Mouse (Mus musculus) left cerebral cortex, adult 18-20 months (tissue): ENCODE results near the gene Wdr24. TPM values are rescaled to one million over a fixed set of nuclear protein-coding genes. Genes with fewer than 3 reads are reported as not detected.
"Not testable (repeated sequence)": the region's sequence is repeated elsewhere in the genome, so short reads cannot be mapped to it uniquely, and the experiment has no call there.

Source experiments
- DNase-seq, 2 experiments: peaks; one replicate each; pipeline ENCODE4 v3.0.0; 2021 to 2022; ENCODE audit warnings: low spot score in 2 of 2, mixed read lengths in 1 of 2
- total RNA-seq, 2 experiments: library from RNA; stranded (reverse); gene quantifications; 2 replicates each; pipeline ENCODE4 v1.2.3; 2021

Gene Wdr24
- total RNA-seq, 2 experiments from 2014 or later = 22.5 to 25.1 TPM

DNA sequence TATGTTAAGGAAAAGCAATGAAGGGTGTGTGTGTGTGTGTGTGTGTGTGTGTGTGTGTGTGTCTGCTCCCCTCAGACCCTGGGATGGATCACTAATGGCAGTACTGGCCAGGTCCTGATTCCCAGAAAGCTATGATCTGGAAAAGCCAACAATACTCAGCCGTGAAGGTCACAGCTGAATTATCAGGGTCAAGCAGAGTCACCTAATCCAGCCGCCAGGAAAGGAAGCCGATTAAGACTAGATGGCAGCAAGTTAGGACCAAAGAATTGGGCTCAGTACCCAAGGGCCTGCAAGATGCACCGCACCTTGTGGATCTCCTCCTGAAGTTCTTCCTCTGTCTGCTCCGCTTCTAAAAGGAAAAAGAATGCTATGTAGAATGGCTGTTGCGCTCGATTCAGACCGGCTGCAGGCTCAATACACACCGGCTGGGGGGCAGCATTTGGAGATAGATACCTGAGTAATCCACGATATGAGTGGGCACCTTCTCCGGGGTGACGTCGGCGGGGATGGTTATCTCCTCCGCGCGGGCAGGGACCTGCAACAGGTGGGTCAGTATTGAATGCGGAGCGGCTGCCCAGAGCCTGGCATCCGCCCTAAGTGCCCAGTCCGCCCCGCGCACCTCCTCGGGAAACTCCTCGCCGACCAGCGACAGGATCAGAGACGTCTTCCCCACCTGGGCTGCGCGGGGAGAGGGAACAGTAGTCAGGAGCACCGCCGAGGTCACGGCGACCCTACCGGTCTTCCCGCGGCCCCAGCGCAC is 20.4 kb downstream of the Wdr24 start:
- DNase-seq = peak; percentile 25 to 44

- DNase-seq = peak; percentile 96
These were observed 21.0 kb downstream of the Wdr24 start, which contains the start of gene Rhot2 for GRCm38 (mm10) chr17:25844396-25844901. Gene Rhot2, minus strand, starts transcription at chr17:25844851.

DNA sequence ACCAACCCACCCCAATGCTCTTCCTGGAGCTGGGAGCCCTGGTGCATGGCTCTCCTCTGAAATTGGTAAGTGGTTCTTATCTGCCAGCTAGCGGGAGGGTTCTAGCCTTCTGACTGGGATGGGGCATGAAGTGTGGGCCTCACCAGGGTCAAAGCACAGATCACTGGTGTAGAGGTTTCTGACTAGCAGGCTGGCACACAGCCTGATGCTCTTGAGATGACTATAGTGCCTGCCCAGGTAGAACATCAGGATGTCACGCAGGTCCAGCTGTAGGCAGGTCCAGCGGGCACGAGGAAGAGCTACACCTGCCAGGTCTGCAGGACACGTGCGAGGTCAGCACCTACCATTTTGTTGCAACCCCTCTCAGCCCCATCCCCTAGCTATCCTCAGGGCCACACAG is 36.8 kb downstream of the Wdr24 start:
- DNase-seq = no peak

DNA sequence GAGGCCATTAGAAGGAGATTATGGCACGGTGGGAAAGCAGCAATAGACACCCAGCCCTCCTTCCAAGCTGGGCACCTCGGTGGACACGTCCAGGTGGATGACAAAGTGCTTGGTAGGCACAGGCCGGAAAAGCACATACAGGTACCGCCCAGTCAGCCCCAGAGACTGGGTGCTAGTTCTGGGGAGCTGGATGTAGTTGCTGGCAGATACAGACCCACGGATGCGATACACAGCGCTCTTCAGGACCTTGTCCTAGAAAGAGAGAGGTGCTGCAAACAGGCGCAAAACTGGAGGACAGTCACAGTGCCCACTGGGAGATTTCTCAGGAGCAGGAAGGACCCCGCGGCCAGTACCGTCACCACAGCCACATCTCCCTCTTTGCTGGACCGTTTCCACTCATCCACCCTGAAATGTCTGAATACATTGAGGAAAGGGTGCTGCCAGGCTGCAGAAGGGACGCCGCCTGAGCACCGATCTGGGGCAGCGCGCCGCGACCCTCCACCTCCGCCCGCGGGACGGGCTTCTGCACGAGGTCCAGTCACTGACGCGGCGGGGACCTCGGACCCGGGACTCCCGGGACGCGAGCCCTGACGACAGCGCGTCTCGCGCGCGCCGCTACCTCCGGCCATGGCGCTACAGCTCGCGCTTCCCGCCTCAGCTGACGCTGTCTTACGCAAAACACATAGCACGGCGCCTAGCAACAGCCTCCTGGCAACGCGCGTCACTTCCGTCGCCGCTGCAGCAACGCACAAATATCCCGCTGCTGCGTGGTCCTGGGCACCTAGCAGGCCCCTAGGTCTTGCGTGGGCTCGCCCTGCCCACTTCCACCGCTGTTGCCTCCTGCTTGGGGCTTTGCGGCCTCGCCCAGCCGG is 37.6 kb downstream of the Wdr24 start, which contains the start of gene Wdr90:
Gene Wdr90 (minus strand): TSS at position 670 of the 872 bp plus-strand sequence.
- peak; percentile 94 to 95 for DNase-seq

DNA sequence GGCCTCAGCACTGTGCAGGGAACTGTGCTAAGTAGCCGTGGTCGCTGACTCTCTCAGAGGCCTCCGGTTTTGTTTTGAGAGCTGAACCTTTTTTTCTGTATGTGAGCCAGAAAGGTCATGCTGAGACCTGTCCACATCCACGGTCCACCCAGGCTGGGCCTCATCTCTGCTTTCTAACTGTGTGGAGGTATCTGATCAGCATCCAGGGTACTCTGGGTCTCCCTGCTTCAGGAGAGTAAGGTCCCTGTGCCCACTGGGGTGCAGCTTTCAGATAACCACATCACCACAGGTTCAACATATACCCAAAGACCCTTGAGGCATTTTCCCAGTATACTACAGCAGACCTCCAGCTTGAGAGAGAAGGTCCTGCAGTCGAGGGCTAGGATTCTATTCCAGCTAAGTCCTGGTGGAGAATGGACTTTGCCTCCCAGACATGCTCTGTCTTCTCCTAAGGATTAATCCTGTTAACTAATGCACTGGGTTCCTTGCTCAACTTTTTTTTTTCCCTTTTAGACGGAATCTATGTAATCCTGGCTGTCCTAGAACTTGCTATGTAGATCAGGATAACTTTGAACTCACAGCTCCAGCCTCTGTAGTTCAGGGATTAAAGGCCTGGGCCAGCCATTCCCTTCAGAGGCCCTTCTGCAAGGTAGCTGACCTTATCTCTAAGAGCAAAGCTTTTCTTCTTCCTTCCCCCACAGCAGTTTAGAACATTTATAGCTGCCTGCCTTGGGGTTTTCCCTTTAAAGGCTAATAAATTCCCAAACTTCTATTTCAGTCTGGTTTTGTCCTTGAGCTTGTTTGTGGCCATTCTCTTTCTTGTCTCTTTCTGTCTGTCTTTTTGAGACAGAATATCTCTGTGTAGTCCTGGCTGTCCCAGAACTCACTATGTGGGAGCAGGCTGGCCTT is 38.5 kb downstream of the Wdr24 start:
- DNase-seq = no peak

DNA sequence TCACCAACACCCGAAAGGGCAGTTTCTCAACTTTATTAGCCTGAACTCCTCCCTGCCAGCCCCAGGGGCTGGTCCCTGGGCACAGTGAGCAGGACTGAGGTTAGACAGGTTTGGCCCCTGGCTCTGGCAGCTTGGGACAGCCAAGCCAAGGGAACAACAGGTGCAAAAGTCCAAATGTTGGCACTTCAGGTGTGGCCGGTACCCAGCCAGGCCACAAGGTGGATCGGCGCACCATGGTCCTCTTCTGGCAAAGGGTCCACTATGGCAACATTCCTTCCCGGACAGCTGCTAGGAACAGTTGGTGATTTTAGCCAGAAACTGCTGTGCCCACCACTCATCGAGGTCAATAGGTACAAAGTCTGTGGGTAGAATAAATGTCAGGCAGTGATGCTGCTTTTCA is 40.3 kb downstream of the Wdr24 start:
- DNase-seq = no peak

- no peak for DNase-seq
These were observed 40.9 kb downstream of the Wdr24 start for GRCm38 (mm10) chr17:25864311-25864710.

- no peak for DNase-seq
These were observed 41.9 kb downstream of the Wdr24 start for GRCm38 (mm10) chr17:25865288-25865687.

- no peak for DNase-seq
These were observed 42.7 kb downstream of the Wdr24 start for GRCm38 (mm10) chr17:25866172-25866571.

DNA sequence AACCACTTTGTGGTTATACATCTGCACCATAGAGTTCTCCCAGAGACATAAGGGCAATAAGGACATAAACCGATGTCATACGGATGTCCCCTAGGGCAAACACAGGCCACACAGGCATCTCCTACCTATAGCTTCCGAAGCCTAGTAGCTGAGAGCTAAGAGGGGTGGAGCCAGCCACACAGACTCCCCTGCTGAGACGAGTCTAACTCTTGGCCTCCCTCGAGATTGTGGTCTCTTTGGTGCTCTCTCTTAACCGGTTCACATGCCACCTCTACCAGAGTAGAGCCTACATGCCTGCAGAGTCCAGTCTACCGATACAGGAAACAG is 44.0 kb downstream of the Wdr24 start:
- DNase-seq = no peak

- DNase-seq = no peak
These were observed 44.6 kb downstream of the Wdr24 start for GRCm38 (mm10) chr17:25867836-25868600.

DNA sequence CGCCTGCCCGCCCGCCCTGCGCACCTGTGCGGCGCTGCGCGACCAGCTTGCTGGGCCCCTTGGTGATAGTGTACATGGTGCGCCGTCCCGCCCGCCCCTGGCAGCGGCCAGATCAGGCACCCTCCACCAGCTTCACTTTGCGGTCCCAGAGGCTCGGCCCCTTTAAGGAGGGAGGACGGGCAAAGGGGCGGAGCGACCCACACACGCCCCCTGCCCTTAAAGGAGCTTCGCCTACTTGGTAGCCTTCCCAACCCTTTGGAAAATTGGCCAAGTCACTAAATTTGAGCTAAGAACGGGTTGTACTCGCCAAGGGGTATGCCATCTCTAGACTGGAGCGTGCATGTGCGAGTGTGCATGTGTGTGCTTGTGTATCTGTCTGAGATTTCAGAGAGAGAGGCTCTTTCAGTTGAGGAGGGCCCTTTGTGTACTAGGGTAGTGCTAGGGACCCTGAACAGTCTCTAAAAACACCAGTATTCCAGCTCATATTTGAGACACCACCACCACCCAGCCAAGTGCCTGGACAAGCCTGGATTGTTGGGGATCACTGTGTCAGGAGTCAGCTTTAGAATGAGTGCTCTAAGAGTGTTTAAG is 45.3 kb downstream of the Wdr24 start, which contains the start of gene Mcrip2:
Gene Mcrip2 (minus strand): TSS at position 164 of the 591 bp plus-strand sequence.
- peak; percentile 76 to 79 for DNase-seq

GRCm38 (mm10) chr17:25869498-25869897 is 46.1 kb downstream of the Wdr24 start:
- no peak for DNase-seq

DNA sequence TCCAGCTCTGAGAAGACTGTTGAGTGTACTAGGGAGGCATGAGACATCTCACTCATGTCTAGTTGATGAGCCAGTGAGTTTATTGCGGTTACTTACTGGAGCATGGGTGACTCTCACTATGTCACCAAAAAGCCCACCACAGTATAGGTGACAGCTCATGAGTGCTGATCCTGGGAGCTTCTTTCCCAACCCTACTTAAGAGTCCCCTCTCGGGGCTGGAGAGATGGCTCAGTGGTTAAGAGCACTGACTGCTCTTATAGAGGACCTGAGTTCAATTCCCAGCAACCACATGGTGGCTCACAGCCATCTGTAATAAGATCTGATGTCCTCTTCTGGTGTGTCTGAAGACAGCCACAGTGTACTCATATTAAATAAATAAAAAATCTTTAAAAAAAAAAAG is 46.5 kb downstream of the Wdr24 start:
- DNase-seq = no peak

GRCm38 (mm10) chr17:25871566-25871965 is 48.1 kb downstream of the Wdr24 start:
- not testable (repeated sequence) for DNase-seq

- no peak for DNase-seq
These were observed 49.2 kb downstream of the Wdr24 start for GRCm38 (mm10) chr17:25872676-25873075.

DNA sequence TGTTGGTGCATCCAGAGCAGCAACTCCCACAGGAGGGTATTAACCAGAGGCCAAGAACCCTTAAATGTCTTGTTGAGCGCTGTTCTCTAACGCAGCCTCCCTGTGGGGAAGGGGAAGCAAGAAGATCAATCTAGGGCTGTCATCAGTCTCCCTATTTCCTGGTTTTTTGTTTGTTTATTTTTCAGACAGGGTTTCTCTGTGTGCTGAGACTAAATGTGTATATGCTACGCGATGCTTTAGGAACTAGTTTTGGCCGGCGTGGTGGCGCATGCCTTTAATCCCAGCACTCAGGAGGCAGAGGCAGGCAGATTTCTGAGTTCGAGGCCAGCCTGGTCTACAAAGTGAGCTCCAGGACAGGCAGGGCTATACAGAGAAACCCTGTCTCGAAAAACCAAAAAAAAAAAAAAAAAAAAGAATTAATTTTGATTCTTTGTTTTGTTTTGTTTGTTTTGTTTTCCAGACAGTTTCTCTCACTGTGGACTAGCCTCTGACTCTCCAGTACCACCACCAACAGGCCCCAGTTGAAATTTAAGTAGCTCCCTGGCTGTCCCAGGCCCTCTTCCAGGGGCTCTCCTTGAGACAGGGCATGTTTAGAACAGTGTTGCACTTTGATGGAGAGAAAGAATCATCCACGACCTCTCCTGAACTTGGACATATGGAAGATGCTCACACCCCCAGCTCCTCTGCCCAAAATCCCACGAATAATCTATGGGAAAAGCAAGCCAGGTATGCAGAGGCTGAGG is 50.1 kb downstream of the Wdr24 start:
- no peak for DNase-seq

DNA sequence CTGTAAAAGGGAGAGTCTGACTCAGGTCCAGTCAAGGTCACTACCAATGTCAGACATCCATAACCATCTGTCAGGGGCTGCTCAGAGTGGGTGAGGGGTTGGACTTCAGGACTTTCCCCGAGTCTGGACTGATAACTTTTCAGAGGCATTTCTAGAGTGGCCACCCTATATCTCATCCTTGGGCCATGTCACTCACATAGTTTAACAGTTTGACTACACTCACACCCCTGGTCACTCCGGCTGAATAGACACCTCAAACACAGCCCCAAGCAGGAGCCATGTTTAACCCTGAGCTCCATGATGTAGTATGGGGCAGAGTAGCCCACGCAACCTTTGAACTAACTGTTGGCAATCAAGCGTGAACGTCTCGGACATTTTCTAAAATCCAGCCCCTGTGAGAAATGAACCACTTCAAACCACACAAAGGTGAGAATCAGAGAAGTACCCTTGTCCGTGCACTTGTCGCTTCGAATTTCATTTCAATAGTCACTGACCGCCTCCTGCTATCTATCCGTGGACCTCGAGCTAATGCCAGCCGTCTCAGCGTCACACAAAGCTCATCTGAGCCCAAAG is 50.8 kb downstream of the Wdr24 start:
- no peak for DNase-seq

- DNase-seq = peak; percentile 96 to 100
These were observed 51.3 kb downstream of the Wdr24 start, which contains the start of gene Mettl26 for GRCm38 (mm10) chr17:25874721-25875170. Gene Mettl26, plus strand, starts transcription at chr17:25875074.
